Mouse (Mus musculus): ENCODE results near the gene Gm42791.

- TF ChIP-seq CTCF (IDR thresholded peaks at IDR 0.05): no peak
- TF ChIP-seq EP300 (IDR thresholded peaks at IDR 0.05): no peak
Observed at GRCm38 (mm10) chr5:148883671-148884070, 111.3 kb downstream of the Gm42791 start.

All from lung, postnatal 0 days (tissue).